Mouse (Mus musculus): ENCODE measurements around the gene B4galt5.

The B4galt5 gene

DNA sequence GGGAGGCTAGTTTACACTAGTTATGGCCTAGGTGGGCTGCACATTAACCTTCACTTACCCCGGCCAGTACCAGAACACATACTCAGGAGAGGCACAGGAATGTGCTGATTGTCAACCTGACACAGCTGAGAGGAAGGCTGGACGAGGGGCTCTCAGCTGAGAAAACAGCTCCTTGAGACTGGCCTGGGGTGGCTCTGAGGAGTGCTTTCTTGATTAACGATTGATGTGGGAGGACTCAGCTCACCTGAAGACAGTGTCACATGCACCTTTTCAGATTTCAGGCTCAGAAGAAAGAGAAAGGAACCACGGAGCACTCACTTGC, 42.7 kb downstream of the B4galt5 start:
- in situ Hi-C loops (cut with MboI; ENCODE audit: low sequenced_read_pairs): no loop called here

DNA sequence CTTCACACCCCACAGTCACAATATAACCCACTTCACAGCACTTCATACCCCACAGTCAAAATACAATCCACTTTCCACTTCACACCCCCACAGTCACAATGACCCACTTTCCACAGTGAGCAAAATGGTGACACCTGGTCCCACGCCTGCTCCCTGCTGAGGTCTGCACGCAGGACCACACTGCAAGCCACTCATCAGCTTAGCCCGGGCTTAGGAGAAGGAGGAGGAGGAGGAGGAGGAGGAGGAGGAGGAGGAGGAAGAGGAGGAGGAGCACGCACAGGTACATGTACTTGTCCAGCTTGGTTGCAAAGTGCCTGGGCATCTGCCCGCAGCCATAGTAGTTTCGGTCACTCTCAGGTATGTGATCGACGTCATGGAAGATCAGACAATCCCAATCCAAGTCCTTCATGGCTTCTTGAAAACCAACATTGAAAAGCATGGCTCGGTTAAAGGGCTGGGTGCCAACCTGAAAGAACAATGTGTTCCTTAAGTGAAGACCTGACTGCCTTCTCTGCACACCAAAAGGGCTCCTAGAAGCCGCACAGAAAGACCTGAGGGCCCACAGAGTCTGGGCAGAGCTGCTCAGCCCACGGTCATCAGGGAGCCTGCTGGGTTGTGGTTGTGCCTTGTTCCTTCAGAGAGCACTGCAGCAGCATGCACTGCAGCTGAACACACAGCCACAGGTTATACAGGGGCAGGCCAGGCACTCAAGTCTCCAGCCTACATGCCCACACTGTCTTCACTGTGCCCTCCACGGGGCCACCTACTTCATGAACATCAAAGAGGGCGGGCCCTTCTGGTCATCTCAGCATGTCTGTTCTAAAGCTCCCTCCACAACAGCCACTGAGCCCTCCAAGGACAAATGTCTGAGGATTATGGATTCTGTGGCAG, 43.4 kb downstream of the B4galt5 start:
- in situ Hi-C loops (cut with MboI; ENCODE audit: low sequenced_read_pairs): no loop called here

- in situ Hi-C loops (cut with MboI; ENCODE audit: low sequenced_read_pairs): no loop called here
Measured at GRCm38 (mm10) chr2:167304651-167305381, 44.2 kb downstream of the B4galt5 start.

DNA sequence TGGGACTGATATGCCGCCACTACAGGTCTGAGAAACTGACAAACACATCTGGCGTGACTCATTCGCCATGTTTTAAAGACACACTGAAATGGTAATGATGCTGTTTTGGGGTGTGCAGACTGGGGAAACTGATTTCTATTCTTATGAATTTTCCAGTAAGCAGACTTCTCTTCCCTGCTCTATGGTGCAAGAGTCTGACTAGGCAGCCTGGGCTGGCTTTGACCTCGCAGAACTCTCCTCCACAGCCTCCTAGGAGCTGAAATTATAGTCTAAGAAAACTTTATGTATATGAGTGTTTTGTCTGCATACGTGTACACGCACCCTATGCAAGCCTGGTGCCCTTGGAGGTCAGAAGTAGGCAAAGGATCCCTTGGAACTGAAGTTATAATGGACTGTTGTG, 45.2 kb downstream of the B4galt5 start:
- in situ Hi-C loops (cut with MboI; ENCODE audit: low sequenced_read_pairs): no loop called here

GRCm38 (mm10) chr2:167303196-167303595, 45.8 kb downstream of the B4galt5 start:
- in situ Hi-C loops (cut with MboI; ENCODE audit: low sequenced_read_pairs): no loop called here

GRCm38 (mm10) chr2:167302641-167303040, 46.3 kb downstream of the B4galt5 start:
- in situ Hi-C loops (cut with MboI; ENCODE audit: low sequenced_read_pairs): no loop called here

DNA sequence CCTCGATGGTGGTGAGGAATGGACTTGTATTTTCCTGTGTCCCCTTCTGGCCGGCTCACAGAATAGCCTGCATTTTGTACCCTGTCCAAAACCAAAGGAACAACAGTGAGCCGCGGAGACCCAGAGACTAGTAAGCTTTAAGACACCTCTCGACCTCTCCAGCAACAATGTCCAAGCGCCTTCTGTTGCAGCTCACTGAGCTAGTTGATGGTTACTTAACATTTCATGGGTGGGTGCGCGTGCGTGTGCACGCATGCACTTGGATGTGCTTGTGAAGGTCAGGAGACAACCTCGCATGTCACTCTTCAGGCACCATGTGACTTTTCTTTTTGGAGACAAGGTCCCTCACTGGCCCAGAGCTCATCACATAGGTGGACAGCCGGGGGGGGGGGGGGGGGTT, 47.0 kb downstream of the B4galt5 start:
- in situ Hi-C loops (cut with MboI; ENCODE audit: low sequenced_read_pairs): no loop called here

GRCm38 (mm10) chr2:167301601-167302000, 47.4 kb downstream of the B4galt5 start:
- in situ Hi-C loops (cut with MboI; ENCODE audit: low sequenced_read_pairs): no loop called here

DNA sequence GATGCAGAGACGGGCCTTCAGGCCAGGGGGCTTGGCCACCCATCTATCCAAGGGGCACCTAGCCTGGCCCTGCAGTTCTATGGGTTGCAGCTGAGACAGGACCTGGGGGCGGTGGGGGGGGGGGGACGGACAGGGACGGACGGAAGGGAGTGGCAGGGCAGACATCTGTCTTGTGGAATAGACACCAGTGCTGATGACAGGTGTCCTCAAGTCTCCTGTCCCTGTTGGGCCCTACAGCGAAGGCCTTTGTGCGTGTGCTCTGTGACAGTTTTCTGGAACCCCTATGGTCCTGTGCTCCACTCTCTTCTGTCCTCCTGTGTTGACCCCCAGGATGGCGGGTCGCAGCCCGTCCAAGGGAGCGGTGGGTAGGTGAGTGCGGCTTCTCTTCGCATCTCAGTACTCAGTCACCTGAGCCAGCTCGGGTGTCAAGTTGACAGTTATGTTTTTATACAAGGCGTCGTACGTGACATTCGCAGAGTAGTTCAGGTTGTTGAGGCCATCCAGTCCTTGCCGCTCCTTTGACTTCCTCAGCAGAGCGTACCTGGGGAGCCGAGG, 48.0 kb downstream of the B4galt5 start:
- in situ Hi-C loops (cut with MboI; ENCODE audit: low sequenced_read_pairs): no loop called here

- in situ Hi-C loops (cut with MboI; ENCODE audit: low sequenced_read_pairs): no loop called here
Measured at GRCm38 (mm10) chr2:167299861-167300667, 48.9 kb downstream of the B4galt5 start.

GRCm38 (mm10) chr2:167298729-167299705, 50.0 kb downstream of the B4galt5 start:
- in situ Hi-C loops (cut with MboI; ENCODE audit: low sequenced_read_pairs): no loop called here

- in situ Hi-C loops (cut with MboI; ENCODE audit: low sequenced_read_pairs): no loop called here
Measured at GRCm38 (mm10) chr2:167297985-167298384, 51.0 kb downstream of the B4galt5 start.

DNA sequence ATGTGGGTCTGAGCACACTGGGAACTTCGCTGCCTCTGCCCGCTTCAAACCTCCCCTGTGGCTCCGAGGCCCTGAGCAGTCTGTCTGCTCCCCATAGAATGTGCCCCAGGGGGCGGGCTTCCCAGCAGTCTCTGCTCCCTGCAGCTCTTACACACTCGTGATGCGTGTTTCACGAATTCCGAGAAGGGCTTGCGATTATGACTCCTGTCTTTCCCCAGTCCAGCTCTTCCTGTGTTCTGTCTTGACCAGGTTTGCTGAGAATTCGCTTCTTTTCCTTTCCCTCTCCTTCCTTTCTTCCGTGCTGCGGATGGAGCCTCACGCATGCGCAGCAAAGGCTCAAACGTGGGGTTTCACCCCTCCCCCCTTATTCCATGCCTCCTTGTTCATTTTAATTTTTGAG, 54.1 kb downstream of the B4galt5 start:
- in situ Hi-C loops (cut with MboI; ENCODE audit: low sequenced_read_pairs): no loop called here

DNA sequence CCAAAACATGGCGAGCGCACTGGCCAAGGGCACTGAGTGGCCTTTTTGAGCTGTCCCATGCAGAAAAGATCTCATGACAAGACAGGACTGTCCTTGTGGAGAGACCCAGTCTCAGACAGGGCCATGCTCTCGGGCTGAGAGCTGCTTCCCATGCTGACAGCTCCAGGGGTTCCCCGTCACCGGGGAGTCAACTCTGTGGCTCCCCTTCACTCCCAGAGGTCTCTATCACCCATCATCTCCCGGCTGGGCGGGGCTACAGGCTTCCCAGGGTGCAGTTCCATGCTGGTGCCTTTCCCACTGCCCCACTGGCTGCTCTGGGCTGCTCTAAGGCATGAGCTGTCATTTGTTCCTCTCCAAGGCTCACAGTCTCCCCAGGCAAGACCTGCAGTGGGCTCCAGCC, 54.8 kb downstream of the B4galt5 start:
- in situ Hi-C loops (cut with MboI; ENCODE audit: low sequenced_read_pairs): no loop called here

DNA sequence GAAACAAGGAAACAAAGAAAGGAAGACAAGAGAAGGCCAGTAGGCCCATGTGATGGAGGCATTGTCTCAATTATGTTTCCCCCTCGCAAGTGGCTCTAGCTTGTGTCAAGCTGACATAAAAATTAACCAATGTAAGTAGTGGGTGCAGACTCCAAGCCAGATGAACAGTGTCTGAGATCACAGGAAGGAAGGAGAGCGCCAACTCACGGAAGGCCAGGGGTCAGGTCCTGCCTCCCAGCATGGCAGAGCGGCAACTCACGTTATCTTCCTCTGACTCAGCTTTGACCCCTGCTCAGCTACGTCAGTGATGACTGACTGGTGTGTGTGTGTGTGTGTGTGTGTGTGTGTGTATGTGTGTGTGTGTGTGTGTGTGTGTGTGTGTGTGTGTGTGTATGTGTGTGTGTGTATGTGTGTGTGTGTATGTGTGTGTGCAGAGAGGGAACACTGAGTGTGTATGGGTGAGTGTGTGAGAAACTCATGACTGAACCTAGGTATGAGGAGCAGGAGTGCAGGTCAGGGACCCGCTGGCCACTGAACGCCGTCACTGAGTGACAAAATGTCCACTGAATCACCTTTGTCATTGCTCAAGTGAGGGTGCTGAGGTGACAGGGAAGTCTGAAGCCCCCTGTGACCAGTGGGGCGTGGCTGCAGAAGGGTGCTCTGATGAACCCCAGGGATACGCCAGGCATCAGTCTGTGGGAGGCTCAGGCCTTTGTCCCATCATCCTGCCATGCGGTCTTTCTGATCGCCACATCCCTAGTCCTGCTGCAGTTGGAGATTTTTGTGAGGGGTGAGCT, 55.5 kb downstream of the B4galt5 start:
- in situ Hi-C loops (cut with MboI; ENCODE audit: low sequenced_read_pairs): no loop called here

- in situ Hi-C loops (cut with MboI; ENCODE audit: low sequenced_read_pairs): no loop called here
Measured at GRCm38 (mm10) chr2:167292854-167293253, 56.1 kb downstream of the B4galt5 start.

DNA sequence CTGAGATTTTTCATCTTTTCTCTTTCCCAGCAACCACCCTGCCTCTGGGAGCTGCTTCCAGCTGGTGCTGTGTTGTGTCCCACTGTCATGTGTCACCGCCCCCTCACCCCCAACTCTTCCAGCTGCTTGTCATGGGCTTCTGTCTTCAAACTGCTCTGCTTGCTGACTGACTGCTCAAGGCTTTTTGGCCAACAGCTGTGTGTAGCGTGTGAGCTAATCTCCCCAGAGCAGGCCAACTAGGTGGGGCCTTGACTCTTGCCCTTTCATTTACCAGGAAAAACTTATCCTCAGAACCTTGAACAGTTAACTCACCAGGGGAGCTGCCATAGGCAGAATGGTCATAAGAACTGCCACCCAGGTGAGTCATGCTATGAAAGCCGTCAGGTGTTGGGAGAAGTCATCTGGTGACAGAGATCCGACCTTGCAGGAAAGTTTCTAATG, 56.8 kb downstream of the B4galt5 start:
- in situ Hi-C loops (cut with MboI; ENCODE audit: low sequenced_read_pairs): no loop called here

DNA sequence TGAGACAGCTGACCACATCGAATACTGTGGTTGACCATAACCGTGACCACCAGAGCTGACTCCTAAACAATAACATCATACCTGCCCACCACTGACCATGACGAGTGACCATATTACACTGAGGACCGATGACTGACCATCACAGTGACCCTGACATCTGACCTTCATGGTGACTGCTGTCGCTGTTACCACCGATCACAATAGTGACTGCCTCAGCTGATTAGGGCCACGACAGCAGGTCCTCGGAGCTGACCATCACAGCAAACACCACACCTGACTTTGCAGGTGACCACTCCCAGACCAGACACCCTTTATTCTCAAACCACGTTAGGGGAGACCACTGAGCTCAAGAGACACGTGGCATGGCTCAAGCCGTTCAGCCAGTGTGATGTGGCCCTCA, 57.3 kb downstream of the B4galt5 start:
- in situ Hi-C loops (cut with MboI; ENCODE audit: low sequenced_read_pairs): no loop called here

DNA sequence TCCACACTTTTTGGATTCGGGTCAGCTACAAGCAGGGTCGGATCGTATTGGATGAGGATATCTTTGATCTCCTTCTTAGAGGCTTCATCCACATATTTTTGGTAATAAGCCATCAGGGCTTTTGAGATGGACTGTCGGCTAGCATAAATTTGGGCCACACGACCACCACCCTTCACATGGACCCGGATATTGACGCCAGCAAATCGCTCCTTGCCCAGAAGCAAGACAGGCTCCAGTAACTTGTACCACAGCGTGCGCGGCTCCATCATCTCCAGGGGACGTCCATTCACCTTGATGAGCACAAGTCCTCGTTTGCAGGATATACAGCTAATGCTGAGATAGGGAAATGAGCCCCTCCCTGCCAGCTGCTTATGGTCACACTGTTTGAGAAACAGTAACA, 67.5 kb downstream of the B4galt5 start:
- in situ Hi-C loops (cut with MboI; ENCODE audit: low sequenced_read_pairs): no loop called here
